Mouse (Mus musculus) CH12.LX (cell line): Measurements from ENCODE around the gene Cyp3a13. TPM values are rescaled to one million over a fixed set of nuclear protein-coding genes. Genes with fewer than 3 reads are reported as not detected.

Experiments used
- DNase-seq: peaks from one replicate; pipeline ENCODE4 v3.0.0-alpha.2; 2013; ENCODE audit errors: extremely low read depth
- H3K27ac ChIP-seq: 2 replicates; pipeline ENCODE4 v1.5.1; 2012; ENCODE audit warnings: low read depth, mild to moderate bottlenecking, control low read depth, moderate library complexity; ENCODE audit not compliant: insufficient read depth
- H3K27me3 ChIP-seq: replicated peaks from 2 replicates; pipeline ENCODE3; 2012; ENCODE audit warnings: inconsistent platforms
- H3K36me3 ChIP-seq, 2 experiments: replicated peaks in 1 of 2; 2 replicates each; pipeline versions ENCODE3 to v1.6.1; 2012; ENCODE audit warnings: inconsistent platforms in 1 of 2, low read length in 1 of 2, mild to moderate bottlenecking in 1 of 2, mixed read lengths in 1 of 2, moderate library complexity in 1 of 2; ENCODE audit not compliant: control insufficient read depth in 1 of 2, insufficient read depth in 1 of 2
- H3K4me1 ChIP-seq, 2 experiments: 2 replicates each; pipeline ENCODE4 v1.6.1; 2012; ENCODE audit warnings: inconsistent platforms in 1 of 2, moderate library complexity in 1 of 2; ENCODE audit not compliant: insufficient read depth in 2 of 2, control insufficient read depth in 1 of 2
- H3K4me2 ChIP-seq: 2 replicates; pipeline ENCODE4 v1.6.1; 2012; ENCODE audit warnings: low read depth, mild to moderate bottlenecking, control low read depth; ENCODE audit not compliant: poor library complexity, insufficient read depth, severe bottlenecking
- H3K4me3 ChIP-seq, 3 experiments: fragments of 150-350 bp in 1 of 3; sonication (generic) in 1 of 3; replicated peaks in 1 of 3; 2 replicates each; pipeline versions ENCODE3 to v1.5.1; 2011 to 2012; ENCODE audit warnings: low read depth in 2 of 3, low read length in 2 of 3, mild to moderate bottlenecking in 2 of 3, moderate library complexity in 2 of 3, control low read depth in 1 of 3, improper control_type of control experiment in 1 of 3, inconsistent platforms in 1 of 3, mixed read lengths in 1 of 3; ENCODE audit not compliant: poor library complexity in 1 of 3
- H3K79me2 ChIP-seq: replicated peaks from 2 replicates; pipeline ENCODE4 v1.6.1; 2012; ENCODE audit warnings: mild to moderate bottlenecking, moderate library complexity; ENCODE audit not compliant: control insufficient read depth, poor library complexity, insufficient read depth, severe bottlenecking; ENCODE audit errors: extremely low read depth
- H3K9ac ChIP-seq: 2 replicates; pipeline ENCODE4 v1.6.1; 2012; ENCODE audit warnings: low read depth, mild to moderate bottlenecking, control low read depth, moderate library complexity; ENCODE audit not compliant: insufficient read depth
- H3K9me3 ChIP-seq: replicated peaks from 2 replicates; pipeline ENCODE3; 2012; ENCODE audit warnings: low read length, inconsistent platforms, mixed read lengths
- BHLHE40 ChIP-seq: IDR thresholded peaks from 2 replicates; pipeline ENCODE4 v1.6.1; 2011; ENCODE audit warnings: mild to moderate bottlenecking, low read depth, low read length, improper control_type of control experiment
- CHD1 ChIP-seq: IDR thresholded peaks from 2 replicates; pipeline ENCODE4 v1.6.1; 2012; ENCODE audit warnings: low read depth, low read length, improper control_type of control experiment, inconsistent platforms
- CTCF ChIP-seq, 2 experiments: IDR thresholded peaks in 1 of 2; conservative IDR thresholded peaks in 1 of 2; 2 replicates each; pipeline ENCODE4 v1.5.1; 2011 to 2012; ENCODE audit warnings: low read depth in 2 of 2, low read length in 2 of 2, improper control_type of control experiment in 1 of 2, inconsistent platforms in 1 of 2, mild to moderate bottlenecking in 1 of 2, moderate library complexity in 1 of 2
- EP300 ChIP-seq: IDR thresholded peaks from 2 replicates; pipeline ENCODE4 v1.6.1; 2011; ENCODE audit warnings: low read length, improper control_type of control experiment
- ETS1 ChIP-seq: conservative IDR thresholded peaks from 2 replicates; pipeline ENCODE4 v1.6.1; 2012; ENCODE audit warnings: low read depth, mild to moderate bottlenecking, inconsistent platforms, low read length, improper control_type of control experiment, moderate library complexity
- JUN ChIP-seq: IDR thresholded peaks from 2 replicates; pipeline ENCODE4 v1.6.1; 2011; ENCODE audit warnings: low read depth, mild to moderate bottlenecking, low read length, improper control_type of control experiment, moderate library complexity; ENCODE audit not compliant: insufficient read depth
- JUND ChIP-seq: conservative IDR thresholded peaks from 2 replicates; pipeline ENCODE4 v1.6.1; 2011; ENCODE audit warnings: low read depth, low read length, improper control_type of control experiment
- KAT2A ChIP-seq: IDR thresholded peaks from 2 replicates; pipeline ENCODE4 v1.6.1; 2012; ENCODE audit warnings: low read length, improper control_type of control experiment, inconsistent platforms; ENCODE audit not compliant: insufficient replicate concordance
- MAFK ChIP-seq: IDR thresholded peaks from 2 replicates; pipeline ENCODE4 v1.6.1; 2011; ENCODE audit warnings: low read length, improper control_type of control experiment; ENCODE audit not compliant: insufficient replicate concordance
- MAX ChIP-seq: IDR thresholded peaks from 2 replicates; pipeline ENCODE4 v1.6.1; 2011; ENCODE audit warnings: low read length, improper control_type of control experiment
- MAZ ChIP-seq: IDR thresholded peaks from 2 replicates; pipeline ENCODE4 v1.6.1; 2012; ENCODE audit warnings: low read depth, mild to moderate bottlenecking, inconsistent platforms, low read length, improper control_type of control experiment, moderate library complexity
- MXI1 ChIP-seq: IDR thresholded peaks from 2 replicates; pipeline ENCODE4 v1.6.1; 2011; ENCODE audit warnings: mild to moderate bottlenecking, low read depth, low read length, improper control_type of control experiment
- MYC ChIP-seq: IDR thresholded peaks from 2 replicates; pipeline ENCODE4 v1.6.1; 2011; ENCODE audit warnings: low read depth, mild to moderate bottlenecking, improper control_type of control experiment, low read length
- NELFE ChIP-seq: IDR thresholded peaks from 2 replicates; pipeline ENCODE4 v1.6.1; 2011; ENCODE audit warnings: low read depth, low read length, improper control_type of control experiment
- NRF1 ChIP-seq: IDR thresholded peaks from 2 replicates; pipeline ENCODE4 v1.6.1; 2014; ENCODE audit warnings: low read depth, mild to moderate bottlenecking, inconsistent platforms, low read length, improper control_type of control experiment, moderate library complexity
- PAX5 ChIP-seq: IDR thresholded peaks from 2 replicates; pipeline ENCODE4 v1.6.1; 2012; ENCODE audit warnings: low read length, inconsistent platforms, mixed read lengths
- POLR2AphosphoS2 ChIP-seq: IDR thresholded peaks from 2 replicates; pipeline ENCODE4 v1.6.1; 2011; ENCODE audit warnings: low read depth, low read length, improper control_type of control experiment
- RCOR1 ChIP-seq: conservative IDR thresholded peaks from 2 replicates; pipeline ENCODE4 v1.6.1; 2012; ENCODE audit warnings: low read depth, mild to moderate bottlenecking, inconsistent platforms, low read length, improper control_type of control experiment
- SIN3A ChIP-seq: IDR thresholded peaks from 2 replicates; pipeline ENCODE4 v1.6.1; 2012; ENCODE audit warnings: low read length, improper control_type of control experiment, inconsistent platforms
- UBTF ChIP-seq: IDR thresholded peaks from 2 replicates; pipeline ENCODE4 v1.6.1; 2012; ENCODE audit warnings: low read depth, mild to moderate bottlenecking, inconsistent platforms, low read length, improper control_type of control experiment, moderate library complexity
- USF1 ChIP-seq: IDR thresholded peaks from 2 replicates; pipeline ENCODE4 v1.6.1; 2014; ENCODE audit warnings: low read depth, mild to moderate bottlenecking, inconsistent platforms, low read length, improper control_type of control experiment
- USF2 ChIP-seq: conservative IDR thresholded peaks from 2 replicates; pipeline ENCODE4 v1.6.1; 2011; ENCODE audit warnings: low read depth, low read length, improper control_type of control experiment
- ZC3H11A ChIP-seq: IDR thresholded peaks from 2 replicates; pipeline ENCODE4 v1.6.1; 2012; ENCODE audit warnings: low read depth, mild to moderate bottlenecking, inconsistent platforms, low read length, improper control_type of control experiment
- ZMIZ1 ChIP-seq: IDR thresholded peaks from 2 replicates; pipeline ENCODE4 v1.6.1; 2012; ENCODE audit warnings: low read depth, mild to moderate bottlenecking, inconsistent platforms, low read length, improper control_type of control experiment
- dilution Hi-C: fragments of 300-500 bp; cut with MboI; formaldehyde crosslinking; loops from 2 replicates; pipeline ENCODE4 v1.14.3; 2020; ENCODE audit warnings: low sequenced_read_pairs; ENCODE audit not compliant: extremely low pct_unique_long_range_greater_than_20kb, extremely low pct_ligation_motif_present
- in situ Hi-C: fragments of 300-500 bp; cut with MboI; formaldehyde crosslinking; loops from 3 replicates; pipeline ENCODE4 v1.14.3; 2019; ENCODE audit warnings: low sequenced_read_pairs, low pct_ligation_motif_present, low pct_unique_long_range_greater_than_20kb, mixed read lengths
- polyA plus RNA-seq: library from polyadenylated mRNA; unstranded; fragments of >175 nt; gene quantifications from 2 replicates; pipeline ENCODE4 v1.2.1, GENCODE M21; 2012; ENCODE audit warnings: low read depth; ENCODE audit not compliant: insufficient read length
- total RNA-seq, 2 experiments: library from RNA; depleted of rRNA; stranded (reverse); fragments of 300-350 nt in 1 of 2; fragments of >200 nt in 1 of 2; gene quantifications; 2 replicates each; pipeline ENCODE4 v1.2.3; 2012 to 2014

Cyp3a13 gene
- total and polyA plus RNA-seq, 3 experiments, result 0.16 TPM; not detected in 2

- TF ChIP-seq ZMIZ1 (no peak), SIN3A (no peak)
These were observed 25.9 kb upstream of the Cyp3a13 start (continued) for GRCm38 (mm10) chr5:137947303-137947702.

GRCm38 (mm10) chr5:137943133-137943532, 21.7 kb upstream of the Cyp3a13 start:
- H3K9me3 ChIP-seq, result no peaks in the 10 kb centered on the region
- peaks cover 2% of the 10 kb centered on the region for H3K27me3 ChIP-seq
- H3K4me3 ChIP-seq, result no peak overlapping the region
- no peaks in the 10 kb centered on the region for H3K36me3 ChIP-seq
- in situ Hi-C loops, result no loop called here
- no peak overlapping the region for H3K27ac ChIP-seq
- dilution Hi-C loops, result no loop called here
- no peaks in the 10 kb centered on the region for H3K79me2 ChIP-seq
- no peak for TF ChIP-seq JUN
- TF ChIP-seq MAZ, result no peak
- TF ChIP-seq NELFE, result no peak
- TF ChIP-seq MAX, result no peak
- no peak for TF ChIP-seq USF1
- no peak for TF ChIP-seq MAFK
- no peak for TF ChIP-seq RCOR1
- no peak for TF ChIP-seq JUND
- TF ChIP-seq ZC3H11A, result no peak
- TF ChIP-seq UBTF, result no peak
- TF ChIP-seq CTCF (conservative IDR thresholded peaks at IDR 0.05 in 1 of 2, IDR thresholded peaks at IDR 0.05 in 1 of 2; ENCODE audit: low read depth in 2 of 2, low read length in 2 of 2), result no peak
- no peak for TF ChIP-seq SIN3A
- no peak for TF ChIP-seq PAX5
- TF ChIP-seq, all 38 proteins: peak for 0
- Histone ChIP-seq H3K4me2 (no peak overlapping the region), H3K4me1 (peaks cover 2 to 19% of the 10 kb centered on the region in 2 experiments; a peak in 2 of 4 replicates), H3K9ac (no peak overlapping the region)
- no peak for DNase-seq

- Histone ChIP-seq H3K27me3 (peaks cover 2% of the 10 kb centered on the region), H3K4me1 (peaks cover 0 to 9% of the 10 kb centered on the region in 2 experiments; a peak in 2 of 4 replicates), H3K4me2 (no peak overlapping the region), H3K36me3 (no peaks in the 10 kb centered on the region), H3K4me3 (no peak overlapping the region), H3K79me2 (no peaks in the 10 kb centered on the region), H3K9ac (no peak overlapping the region), H3K27ac (no peak overlapping the region), H3K9me3 (no peaks in the 10 kb centered on the region)
- dilution Hi-C loops (no loop called here), in situ Hi-C loops (no loop called here)
- no peak for DNase-seq
- no peak for TF ChIP-seq ZMIZ1
- TF ChIP-seq BHLHE40, result no peak
- TF ChIP-seq USF2, result no peak
- TF ChIP-seq RCOR1, result no peak
- TF ChIP-seq KAT2A, result no peak
- no peak for TF ChIP-seq SIN3A
- no peak for TF ChIP-seq MYC
- no peak for TF ChIP-seq ETS1
- no peak for TF ChIP-seq ZC3H11A
- TF ChIP-seq MAX, result no peak
- TF ChIP-seq NELFE, result no peak
- TF ChIP-seq MXI1, result no peak
- TF ChIP-seq POLR2AphosphoS2, result no peak
- no peak for TF ChIP-seq EP300
- no peak for TF ChIP-seq JUN
- TF ChIP-seq NRF1, result no peak
- no peak for TF ChIP-seq CHD1
- TF ChIP-seq CTCF (conservative IDR thresholded peaks at IDR 0.05 in 1 of 2, IDR thresholded peaks at IDR 0.05 in 1 of 2; ENCODE audit: low read depth in 2 of 2, low read length in 2 of 2), result no peak
These were observed 19.5 kb upstream of the Cyp3a13 start for GRCm38 (mm10) chr5:137940948-137941347.
